Mouse (Mus musculus): ENCODE results near the gene Eif4a1. TPM values are rescaled to one million over a fixed set of nuclear protein-coding genes. Genes with fewer than 3 reads are reported as not detected.
"Not testable (repeated sequence)": the region's sequence is repeated elsewhere in the genome, so short reads cannot be mapped to it uniquely, and the experiment has no call there.

Gene Eif4a1
- total and polyA plus RNA-seq, 3 experiments: 1,622 to 2,161 (median 1,728) TPM

- TF ChIP-seq GABPA (IDR thresholded peaks at IDR 0.05; ENCODE audit: insufficient replicate concordance, low read depth, low read length): no peak
Observed at GRCm38 (mm10) chr11:69628286-69628685, 43.9 kb downstream of the Eif4a1 start (continued).

- peaks cover 25% of the 10 kb centered on the region for H3K27me3 ChIP-seq (replicated peaks)
- H3K9ac ChIP-seq (ENCODE audit: insufficient read depth, low read depth); H3K4me3 ChIP-seq (replicated peaks in 1 of 3; ENCODE audit: low read depth in 2 of 3, low read length in 2 of 3, poor library complexity in 1 of 3); dilution Hi-C loops (cut with MboI; ENCODE audit: extremely low pct_ligation_motif_present, extremely low pct_unique_long_range_greater_than_20kb, low sequenced_read_pairs); H3K4me2 ChIP-seq (ENCODE audit: insufficient read depth, low read depth, poor library complexity, severe bottlenecking); H3K79me2 ChIP-seq (replicated peaks; ENCODE audit: control insufficient read depth, extremely low read depth, insufficient read depth, poor library complexity, severe bottlenecking); in situ Hi-C loops (cut with MboI; ENCODE audit: low pct_ligation_motif_present, low pct_unique_long_range_greater_than_20kb, low sequenced_read_pairs); H3K9me3 ChIP-seq (replicated peaks; ENCODE audit: low read length); H3K27ac ChIP-seq (ENCODE audit: insufficient read depth, low read depth); H3K4me1 ChIP-seq (ENCODE audit: control insufficient read depth in 1 of 2, insufficient read depth in 2 of 2); DNase-seq (ENCODE audit: extremely low read depth); H3K36me3 ChIP-seq (replicated peaks in 1 of 2; ENCODE audit: control insufficient read depth in 1 of 2, insufficient read depth in 1 of 2, low read length in 1 of 2): not testable (repeated sequence)
- TF ChIP-seq TBP (conservative IDR thresholded peaks at IDR 0.05; ENCODE audit: low read depth, low read length): peak; percentile 60; the same call in 1 of the 2 replicates
Observed at GRCm38 (mm10) chr11:69624339-69624738, 47.9 kb downstream of the Eif4a1 start.

- Histone ChIP-seq H3K27ac (ENCODE audit: insufficient read depth, low read depth) (no peak overlapping the region), H3K36me3 (replicated peaks in 1 of 2; ENCODE audit: control insufficient read depth in 1 of 2, insufficient read depth in 1 of 2, low read length in 1 of 2) (no peaks in the 10 kb centered on the region), H3K9me3 (replicated peaks; ENCODE audit: low read length) (no peaks in the 10 kb centered on the region), H3K4me2 (ENCODE audit: insufficient read depth, low read depth, poor library complexity, severe bottlenecking) (no peak overlapping the region), H3K4me3 (replicated peaks in 1 of 3; ENCODE audit: low read depth in 2 of 3, low read length in 2 of 3, poor library complexity in 1 of 3) (no peak overlapping the region), H3K79me2 (replicated peaks; ENCODE audit: control insufficient read depth, extremely low read depth, insufficient read depth, poor library complexity, severe bottlenecking) (no peaks in the 10 kb centered on the region), H3K27me3 (replicated peaks) (peaks cover 34% of the 10 kb centered on the region), H3K4me1 (ENCODE audit: control insufficient read depth in 1 of 2, insufficient read depth in 2 of 2) (no peaks in the 10 kb centered on the region; a peak in 1 of 4 replicates), H3K9ac (ENCODE audit: insufficient read depth, low read depth) (no peak overlapping the region)
- in situ Hi-C loops (cut with MboI; ENCODE audit: low pct_ligation_motif_present, low pct_unique_long_range_greater_than_20kb, low sequenced_read_pairs): no loop called here
- TF ChIP-seq SIN3A (IDR thresholded peaks at IDR 0.05; ENCODE audit: low read length) (no peak), NRF1 (IDR thresholded peaks at IDR 0.05; ENCODE audit: low read depth, low read length) (no peak), JUN (IDR thresholded peaks at IDR 0.05; ENCODE audit: insufficient read depth, low read depth, low read length) (no peak), RAD21 (IDR thresholded peaks at IDR 0.05; ENCODE audit: low read depth, low read length) (no peak), ZNF384 (IDR thresholded peaks at IDR 0.05; ENCODE audit: low read depth, low read length) (no peak), GABPA (IDR thresholded peaks at IDR 0.05; ENCODE audit: insufficient replicate concordance, low read depth, low read length) (no peak), POLR2A (IDR thresholded peaks at IDR 0.05; ENCODE audit: low read depth, low read length) (no peak), MAFK (IDR thresholded peaks at IDR 0.05; ENCODE audit: insufficient replicate concordance, low read length) (no peak), PAX5 (IDR thresholded peaks at IDR 0.05; ENCODE audit: low read length) (no peak), BHLHE40 (IDR thresholded peaks at IDR 0.05; ENCODE audit: low read depth, low read length) (no peak), ZKSCAN1 (IDR thresholded peaks at IDR 0.05; ENCODE audit: borderline replicate concordance, low read depth, low read length) (no peak), CHD1 (IDR thresholded peaks at IDR 0.05; ENCODE audit: low read depth, low read length) (no peak)
- dilution Hi-C loops (cut with MboI; ENCODE audit: extremely low pct_ligation_motif_present, extremely low pct_unique_long_range_greater_than_20kb, low sequenced_read_pairs): no loop called here
- no peak for DNase-seq (ENCODE audit: extremely low read depth)
Observed at GRCm38 (mm10) chr11:69623006-69623405, 49.2 kb downstream of the Eif4a1 start.

Measured in CH12.LX (cell line).